Mouse (Mus musculus) hindbrain, embryonic 14.5 days (tissue): Measurements from ENCODE around the gene Cacna1a. TPM values are rescaled to one million over a fixed set of nuclear protein-coding genes. Genes with fewer than 3 reads are reported as not detected.

Experiments
- ATAC-seq: fragments of 200-750 bp; cut with Nextera tagmentation; 2 replicates; pipeline ENCODE4 v1.8.0; 2017; ENCODE audit warnings: moderate number of reproducible peaks, mild to moderate bottlenecking, moderate TSS enrichment, moderate library complexity; ENCODE audit not compliant: low FRiP score
- DNase-seq: peaks from one replicate; pipeline ENCODE4 v3.0.0-alpha.2; 2015; ENCODE audit warnings: low spot score
- H3K27ac ChIP-seq: fragments of 300-500 bp; sonication (generic); 2 replicates; pipeline ENCODE4 v1.5.1; 2014; ENCODE audit warnings: mild to moderate bottlenecking, moderate library complexity
- H3K27me3 ChIP-seq: fragments of 300-500 bp; sonication (generic); 2 replicates; pipeline ENCODE4 v1.6.1; 2014; ENCODE audit warnings: mild to moderate bottlenecking, low read length, mixed read lengths; ENCODE audit not compliant: control insufficient read depth, insufficient read depth
- H3K36me3 ChIP-seq: fragments of 300-500 bp; sonication (generic); replicated peaks from 2 replicates; pipeline ENCODE4 v1.6.1; 2014; ENCODE audit not compliant: control insufficient read depth, insufficient read depth
- H3K4me1 ChIP-seq: fragments of 300-500 bp; sonication (generic); replicated peaks from 2 replicates; pipeline ENCODE4 v1.6.1; 2014; ENCODE audit warnings: antibody characterized with exemption, low read length, mixed read lengths; ENCODE audit not compliant: control insufficient read depth, insufficient read depth
- H3K4me2 ChIP-seq: fragments of 300-500 bp; sonication (generic); replicated peaks from 2 replicates; pipeline ENCODE4 v1.6.1; 2014; ENCODE audit warnings: mild to moderate bottlenecking, moderate library complexity
- H3K4me3 ChIP-seq: fragments of 300-500 bp; sonication (generic); replicated peaks from 2 replicates; pipeline ENCODE4 v1.5.1; 2014; ENCODE audit warnings: mild to moderate bottlenecking, low read length
- H3K9ac ChIP-seq: fragments of 300-500 bp; sonication (generic); 2 replicates; pipeline ENCODE4 v1.6.1; 2014
- H3K9me3 ChIP-seq: fragments of 300-500 bp; sonication (generic); 2 replicates; pipeline ENCODE4 v1.6.1; 2016; ENCODE audit warnings: low read length; ENCODE audit not compliant: control insufficient read depth
- WGBS: fragments of 180-500 bp; shearing (Covaris S2); extraction: QIAGEN DNeasy Blood & Tissue Kit; methylation state at CpG from one replicate; pipeline ENCODE4 v1.1.7; 2014; 5-methylcytosine and 5-hydroxymethylcytosine counted together
- polyA plus RNA-seq: library from polyadenylated mRNA; unstranded; fragments of >200 nt; fragmentation: Nextera tagmentation; extraction: Ambion mirVana; gene quantifications from 2 replicates; pipeline ENCODE4 v1.2.1, GENCODE M21; 2014

The Cacna1a gene
- polyA plus RNA-seq, 1 experiment from 2014 or later: 18.5 TPM

- H3K27ac ChIP-seq: 0 out of 2 replicates have a peak overlapping the region, but pooled peaks have one; percentile 90
- DNase-seq: no peak
- H3K36me3 ChIP-seq: peaks cover 18% of the 10 kb centered on the region
- H3K27me3 ChIP-seq: no peaks in the 10 kb centered on the region
- H3K9ac ChIP-seq: peak overlapping the region; percentile 79
- no peaks in the 10 kb centered on the region for H3K9me3 ChIP-seq
- H3K4me3 ChIP-seq: peak overlapping the region; percentile 46
- peak overlapping the region; percentile 91 for H3K4me2 ChIP-seq
- H3K4me1 ChIP-seq: peaks cover 28% of the 10 kb centered on the region
- no peak for ATAC-seq
- WGBS: 42% methylated on average over 8 of the region's 8 CpGs
Measured at GRCm38 (mm10) chr8:84637946-84638554, 249.8 kb downstream of the Cacna1a start.

DNA sequence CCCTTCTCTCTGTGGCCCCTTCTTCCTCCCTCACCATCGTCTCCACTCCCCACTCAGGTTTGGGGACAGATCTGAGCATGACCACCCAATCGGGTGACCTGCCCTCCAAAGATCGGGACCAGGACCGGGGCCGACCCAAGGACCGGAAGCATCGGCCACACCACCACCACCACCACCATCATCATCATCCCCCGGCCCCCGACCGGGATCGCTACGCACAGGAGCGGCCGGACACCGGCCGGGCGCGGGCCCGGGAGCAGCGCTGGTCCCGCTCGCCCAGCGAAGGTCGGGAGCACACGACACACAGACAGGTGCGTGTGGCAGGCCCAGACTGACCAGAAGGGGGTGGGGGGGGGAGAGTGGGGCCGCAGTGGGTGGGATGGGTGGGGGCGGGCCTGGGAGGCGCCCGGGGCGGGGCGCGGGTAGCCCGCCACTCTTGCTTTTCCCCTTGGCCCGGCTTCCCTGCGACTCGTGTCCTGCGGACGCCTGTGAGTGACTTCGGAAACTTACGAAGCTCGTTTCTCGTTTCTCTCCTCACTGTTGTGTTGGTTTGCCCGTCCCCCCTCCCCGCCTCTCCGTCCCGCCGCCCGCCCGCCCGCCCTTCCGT, 250.4 kb downstream of the Cacna1a start:
- no peak for DNase-seq

GRCm38 (mm10) chr8:84639162-84640009, 251.1 kb downstream of the Cacna1a start:
- Histone ChIP-seq H3K4me1 (peaks cover 28% of the 10 kb centered on the region), H3K36me3 (peaks cover 5% of the 10 kb centered on the region), H3K27me3 (no peaks in the 10 kb centered on the region), H3K4me3 (peak overlapping the region; percentile 46), H3K4me2 (peak overlapping the region; percentile 91), H3K9me3 (no peaks in the 10 kb centered on the region), H3K27ac (peak overlapping the region; percentile 90), H3K9ac (peak overlapping the region; percentile 79)
- WGBS: 0% methylated on average over 101 of the region's 106 CpGs
- peak; percentile 98 for DNase-seq
- ATAC-seq: peak; percentile 93

More for the DNA sequence above, 250.4 kb downstream of the Cacna1a start:
- Histone ChIP-seq H3K9ac (peak overlapping the region; percentile 79), H3K4me1 (peaks cover 28% of the 10 kb centered on the region), H3K27me3 (no peaks in the 10 kb centered on the region), H3K27ac (peak overlapping the region; percentile 90), H3K4me3 (peak overlapping the region; percentile 46), H3K9me3 (no peaks in the 10 kb centered on the region), H3K36me3 (peaks cover 12% of the 10 kb centered on the region), H3K4me2 (peak overlapping the region; percentile 91)
- ATAC-seq: peak; percentile 14
- WGBS: under 1% methylated on average over 41 of the region's 52 CpGs

GRCm38 (mm10) chr8:84640010-84640588, 251.9 kb downstream of the Cacna1a start:
- Histone ChIP-seq H3K36me3 (peaks cover 5% of the 10 kb centered on the region), H3K27ac (no peak overlapping the region), H3K4me1 (peaks cover 22% of the 10 kb centered on the region), H3K9me3 (no peaks in the 10 kb centered on the region), H3K4me2 (peak overlapping the region; percentile 48), H3K27me3 (no peaks in the 10 kb centered on the region), H3K4me3 (peak overlapping the region; percentile 46), H3K9ac (peak overlapping the region; percentile 22; the same call in 1 of the 2 replicates)
- WGBS: 30% methylated on average over 9 of the region's 9 CpGs
- DNase-seq (no peak), ATAC-seq (no peak)

DNA sequence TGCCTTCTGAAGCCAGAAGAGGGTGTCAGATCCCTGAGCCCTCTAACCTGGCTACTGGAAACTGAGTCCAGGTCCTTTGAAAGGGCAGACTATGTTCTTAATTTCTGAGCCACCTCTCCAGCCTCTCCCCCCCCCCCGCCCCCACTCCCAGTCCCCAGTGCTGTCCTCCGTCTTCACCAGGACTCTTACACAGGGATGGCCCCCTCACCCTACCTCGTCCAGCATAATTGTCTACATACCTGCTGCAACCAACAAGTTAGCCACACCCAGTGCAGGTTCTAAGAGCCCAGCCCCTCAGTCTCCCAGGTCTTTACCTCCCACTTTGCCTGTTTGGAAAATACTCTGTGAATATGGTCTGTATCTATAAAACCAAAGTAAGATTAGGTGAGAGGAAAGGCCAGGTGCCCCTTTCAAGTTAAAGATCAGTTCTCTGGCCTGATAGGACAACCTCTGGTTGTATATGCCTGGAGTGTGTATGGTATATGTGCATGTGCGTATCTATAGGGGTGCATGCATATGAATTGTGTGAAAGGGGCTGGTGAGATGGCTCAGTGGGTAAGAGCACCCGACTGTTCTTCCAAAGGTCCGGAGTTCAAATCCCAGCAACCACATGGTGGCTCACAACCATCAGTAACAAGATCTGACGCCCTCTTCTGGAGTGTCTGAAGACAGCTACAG, 252.5 kb downstream of the Cacna1a start:
- DNase-seq (no peak), ATAC-seq (no peak)
- no peaks in the 10 kb centered on the region for H3K27me3 ChIP-seq
- H3K9me3 ChIP-seq: no peaks in the 10 kb centered on the region
- H3K9ac ChIP-seq: no peak overlapping the region
- no peak overlapping the region for H3K4me3 ChIP-seq
- H3K4me2 ChIP-seq: no peak overlapping the region
- no peak overlapping the region for H3K27ac ChIP-seq
- peaks cover 5% of the 10 kb centered on the region for H3K36me3 ChIP-seq
- peaks cover 15% of the 10 kb centered on the region; the same call in 1 of the 2 replicates for H3K4me1 ChIP-seq
- 75% methylated on average over 7 of the region's 7 CpGs for WGBS

- Histone ChIP-seq H3K4me2 (no peak overlapping the region), H3K4me3 (no peak overlapping the region), H3K27me3 (no peaks in the 10 kb centered on the region), H3K4me1 (peaks cover 12% of the 10 kb centered on the region; the same call in 1 of the 2 replicates), H3K36me3 (no peaks in the 10 kb centered on the region), H3K9ac (no peak overlapping the region), H3K27ac (no peak overlapping the region), H3K9me3 (no peaks in the 10 kb centered on the region)
- ATAC-seq (no peak), DNase-seq (no peak)
- 100% methylated on average over 1 of the region's 1 CpGs for WGBS
Measured at GRCm38 (mm10) chr8:84641578-84642361, 253.5 kb downstream of the Cacna1a start.

DNA sequence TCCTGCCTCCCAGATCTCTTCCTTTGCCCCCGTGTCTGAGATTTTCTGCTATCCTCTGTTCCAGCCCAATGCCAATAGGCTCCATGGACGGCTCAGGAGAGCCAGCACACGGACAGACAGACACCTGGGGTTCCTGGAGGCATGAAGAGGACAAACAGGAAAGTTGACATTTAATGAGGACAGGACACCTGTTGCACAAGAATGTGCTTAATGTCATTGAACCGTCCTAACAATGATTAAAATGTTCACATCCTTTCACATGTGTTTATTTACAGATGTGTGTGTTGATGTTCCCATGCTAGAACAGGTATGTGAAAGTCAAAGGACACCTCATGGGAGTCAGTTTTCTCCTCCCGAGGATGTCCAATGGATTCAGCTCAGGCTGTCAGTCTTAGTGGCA, 254.8 kb downstream of the Cacna1a start:
- no peak for DNase-seq
- 80% methylated on average over 5 of the region's 5 CpGs for WGBS
- Histone ChIP-seq H3K9me3 (no peaks in the 10 kb centered on the region), H3K36me3 (no peaks in the 10 kb centered on the region), H3K4me3 (no peak overlapping the region), H3K4me1 (peaks cover 18% of the 10 kb centered on the region; the same call in 1 of the 2 replicates), H3K4me2 (no peak overlapping the region), H3K27ac (no peak overlapping the region), H3K9ac (no peak overlapping the region), H3K27me3 (no peaks in the 10 kb centered on the region)
- no peak for ATAC-seq

DNA sequence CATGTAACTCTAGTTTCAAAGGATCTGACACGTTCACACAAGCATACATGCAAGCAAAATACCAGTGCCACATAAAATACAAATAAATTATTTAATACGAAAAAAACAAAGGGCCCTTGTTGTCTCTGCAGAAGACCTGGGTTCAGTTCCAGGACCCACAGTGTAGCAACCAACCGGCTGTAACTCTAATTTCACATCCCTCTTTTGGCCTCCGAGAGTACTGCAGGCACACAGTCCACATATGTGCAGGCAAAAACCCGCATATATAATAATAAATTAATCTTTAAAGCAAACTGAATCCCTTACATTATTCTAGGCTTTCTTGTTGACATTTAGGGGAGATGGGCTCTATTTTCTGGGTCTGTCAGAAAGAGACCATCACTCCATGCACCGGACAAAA, 258.6 kb downstream of the Cacna1a start:
- WGBS: 62% methylated on average over 6 of the region's 6 CpGs
- DNase-seq: no peak
- peak overlapping the region; percentile 55 for H3K4me2 ChIP-seq

More for the DNA sequence above, 258.6 kb downstream of the Cacna1a start:
- Histone ChIP-seq H3K27ac (no peak overlapping the region), H3K4me3 (no peak overlapping the region), H3K4me1 (peaks cover 8% of the 10 kb centered on the region; the same call in 1 of the 2 replicates), H3K9ac (no peak overlapping the region), H3K9me3 (no peaks in the 10 kb centered on the region), H3K27me3 (no peaks in the 10 kb centered on the region), H3K36me3 (no peaks in the 10 kb centered on the region)
- ATAC-seq: no peak
